Mouse (Mus musculus): ENCODE data around the gene Nanos2. TPM values are rescaled to one million over a fixed set of nuclear protein-coding genes. Genes with fewer than 3 reads are reported as not detected.

Nanos2 gene
- total RNA-seq (2021): not detected in 2 replicates
- long read RNA-seq, experiment 1: 0 reads
- long read RNA-seq, experiment 2: 0 reads

GRCm38 (mm10) chr7:18987100-18987499, at the start of gene Nanos2:
Gene Nanos2 (plus strand): TSS chr7:18987400.
- no peak for DNase-seq

DNA sequence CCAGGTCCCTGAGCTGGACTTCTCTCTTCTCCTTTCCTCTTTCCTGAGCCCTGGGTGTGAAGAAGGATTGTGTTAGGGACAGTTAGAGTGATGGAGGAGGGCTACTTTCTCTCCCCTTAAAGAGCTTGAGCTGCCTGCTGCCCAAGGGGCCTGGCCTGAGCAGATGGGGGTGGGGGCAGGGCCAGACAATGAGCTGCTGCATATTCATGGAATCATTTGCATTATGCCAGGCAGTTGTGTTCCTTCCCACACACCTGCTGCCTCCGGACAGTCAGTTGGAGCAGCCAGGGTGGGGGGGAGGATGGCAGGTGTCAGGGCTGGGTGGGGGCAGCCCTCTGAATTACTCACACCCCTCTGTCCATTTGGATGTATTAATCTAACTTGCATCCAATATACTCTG, 44.8 kb upstream of the Nanos2 start:
- DNase-seq: no peak

GRCm38 (mm10) chr7:18942815-18943214, 44.4 kb upstream of the Nanos2 start:
- DNase-seq: no peak

- peak; percentile 43 for DNase-seq
Observed at GRCm38 (mm10) chr7:18948151-18948550, 39.0 kb upstream of the Nanos2 start.

DNA sequence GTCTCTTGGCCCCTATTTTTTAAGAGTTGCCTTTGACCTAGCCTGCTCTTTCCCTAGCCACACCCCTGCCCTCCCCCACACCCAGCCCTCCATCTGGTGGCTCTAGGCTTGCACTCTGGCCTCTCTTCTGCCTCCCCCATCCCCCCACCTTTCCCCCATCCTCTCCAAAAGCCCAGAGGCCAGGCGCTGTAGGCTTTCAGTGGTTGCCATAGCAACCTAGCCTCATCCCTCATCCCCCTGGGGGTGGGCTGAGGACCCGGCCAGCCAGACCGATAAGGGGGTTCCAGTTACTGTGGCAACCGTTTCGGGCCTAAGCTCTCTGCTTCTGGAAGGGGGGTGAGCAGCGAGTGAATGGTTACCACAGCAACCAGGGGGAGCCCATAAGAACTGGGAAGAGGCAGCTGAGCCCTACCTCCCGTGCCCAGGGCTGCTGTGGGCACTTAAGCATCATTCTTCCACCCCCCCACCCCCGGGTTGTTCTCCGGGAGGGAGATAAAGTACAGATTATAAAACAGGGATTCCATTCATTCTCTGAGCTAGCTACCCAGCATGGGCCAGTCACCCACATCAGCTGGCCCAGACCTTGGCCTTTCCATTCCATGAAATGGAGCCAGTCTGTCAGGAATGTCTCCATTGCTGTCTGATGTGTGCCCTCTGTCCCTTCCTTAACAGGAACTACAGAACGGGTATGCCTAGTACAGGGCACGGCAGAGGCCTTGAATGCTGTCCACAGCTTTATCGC, 37.2 kb upstream of the Nanos2 start:
- DNase-seq: no peak

GRCm38 (mm10) chr7:18950523-18951315, 36.5 kb upstream of the Nanos2 start:
- no peak for DNase-seq

DNA sequence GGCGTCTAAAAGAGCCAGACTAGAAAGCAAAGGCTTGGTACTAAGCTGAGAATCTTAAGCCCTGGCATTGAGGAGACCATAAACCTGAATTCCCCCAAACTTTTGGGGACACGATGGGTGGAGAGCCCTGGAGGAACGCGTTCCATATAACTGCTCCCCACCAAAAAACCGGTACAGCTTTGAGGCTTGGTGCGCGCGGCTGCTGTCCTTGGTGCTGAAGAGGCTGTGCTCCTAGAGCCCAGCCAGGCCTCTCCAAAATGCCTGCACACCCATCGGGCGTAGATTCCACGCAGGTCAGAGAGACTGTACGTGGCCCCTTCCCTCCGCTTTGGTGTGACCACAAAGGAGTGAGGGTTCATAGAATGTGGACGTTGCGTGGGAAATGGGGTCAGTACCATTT, 35.8 kb upstream of the Nanos2 start:
- peak; percentile 78 for DNase-seq

DNA sequence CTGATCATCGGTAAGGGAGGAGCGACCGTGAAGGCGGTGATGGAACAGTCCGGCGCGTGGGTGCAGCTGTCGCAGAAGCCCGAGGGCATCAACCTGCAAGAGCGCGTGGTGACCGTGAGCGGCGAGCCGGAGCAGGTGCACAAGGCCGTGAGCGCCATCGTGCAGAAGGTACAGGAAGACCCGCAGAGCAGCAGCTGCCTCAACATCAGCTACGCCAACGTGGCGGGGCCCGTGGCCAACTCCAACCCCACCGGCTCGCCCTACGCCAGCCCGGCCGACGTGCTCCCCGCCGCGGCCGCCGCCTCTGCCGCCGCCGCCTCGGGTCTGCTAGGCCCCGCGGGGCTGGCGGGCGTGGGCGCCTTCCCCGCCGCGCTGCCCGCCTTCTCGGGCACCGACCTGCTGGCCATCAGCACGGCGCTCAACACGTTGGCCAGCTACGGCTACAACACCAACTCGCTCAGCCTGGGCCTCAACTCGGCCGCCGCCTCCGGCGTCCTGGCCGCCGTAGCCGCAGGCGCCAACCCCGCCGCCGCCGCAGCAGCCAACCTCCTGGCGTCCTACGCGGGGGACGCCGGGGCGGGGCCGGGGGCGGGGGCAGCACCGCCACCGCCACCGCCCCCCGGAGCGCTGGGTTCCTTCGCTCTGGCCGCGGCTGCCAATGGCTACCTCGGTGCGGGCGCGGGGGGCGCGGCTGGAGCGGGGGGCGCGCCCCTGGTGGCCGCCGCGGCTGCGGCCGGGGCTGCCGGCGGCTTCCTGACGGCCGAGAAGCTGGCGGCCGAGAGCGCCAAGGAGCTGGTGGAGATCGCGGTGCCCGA, 29.4 kb upstream of the Nanos2 start:
- peak; percentile 84 for DNase-seq

GRCm38 (mm10) chr7:18958384-18958766, 28.8 kb upstream of the Nanos2 start:
- DNase-seq: no peak

GRCm38 (mm10) chr7:18959446-18959845, 27.8 kb upstream of the Nanos2 start:
- DNase-seq: peak; percentile 54

DNA sequence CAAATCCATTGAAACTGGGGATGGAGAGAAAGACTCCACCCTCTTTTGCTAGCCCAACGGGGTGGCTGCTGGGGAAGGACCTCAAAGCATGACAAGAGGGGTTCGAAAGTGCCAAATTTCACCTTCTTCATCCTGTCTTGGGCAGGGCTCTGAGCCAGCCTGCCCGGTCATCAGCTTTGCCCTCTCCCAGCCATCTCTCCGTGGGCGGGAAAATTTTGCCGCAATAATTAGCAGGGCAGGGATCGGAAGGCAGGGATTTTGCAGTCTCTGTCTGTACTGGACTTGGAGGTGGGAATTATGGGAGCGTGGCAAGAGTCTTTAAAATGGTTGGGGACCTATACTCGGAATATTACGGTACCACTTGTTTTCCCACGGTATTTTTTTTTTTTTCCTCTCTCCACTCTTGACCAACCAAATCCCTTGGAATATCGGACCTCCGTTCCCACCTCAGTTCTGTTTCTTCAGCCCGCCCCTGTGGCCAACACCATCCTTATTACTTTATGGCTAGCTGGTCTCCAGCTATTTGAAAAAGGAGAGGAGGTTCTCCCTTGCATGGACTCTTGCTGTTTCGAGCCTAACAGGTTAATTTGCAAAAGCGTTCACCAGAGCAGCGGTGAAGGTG, 24.9 kb upstream of the Nanos2 start:
- no peak for DNase-seq

DNA sequence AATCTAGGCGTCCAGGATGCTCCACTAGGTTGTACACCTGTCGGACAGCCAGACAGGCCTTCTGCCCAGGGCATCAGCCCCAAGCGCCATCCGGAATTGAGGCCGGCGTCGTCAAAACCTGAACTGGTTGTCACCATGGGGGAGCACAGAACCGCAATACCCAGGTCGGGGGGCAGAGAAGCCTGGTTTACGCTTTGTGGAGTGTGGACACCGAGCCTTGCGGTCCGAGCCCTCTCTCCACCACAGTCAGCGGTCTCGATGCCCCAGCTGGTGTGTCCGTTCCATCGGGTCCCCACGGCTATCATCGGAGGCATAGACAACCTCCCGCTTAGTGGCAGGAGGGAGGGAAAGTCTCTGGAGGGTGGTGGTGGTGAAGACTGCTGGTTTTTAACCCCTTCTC, 24.4 kb upstream of the Nanos2 start:
- DNase-seq: no peak

GRCm38 (mm10) chr7:18963294-18963843, 23.8 kb upstream of the Nanos2 start:
- DNase-seq: no peak

DNA sequence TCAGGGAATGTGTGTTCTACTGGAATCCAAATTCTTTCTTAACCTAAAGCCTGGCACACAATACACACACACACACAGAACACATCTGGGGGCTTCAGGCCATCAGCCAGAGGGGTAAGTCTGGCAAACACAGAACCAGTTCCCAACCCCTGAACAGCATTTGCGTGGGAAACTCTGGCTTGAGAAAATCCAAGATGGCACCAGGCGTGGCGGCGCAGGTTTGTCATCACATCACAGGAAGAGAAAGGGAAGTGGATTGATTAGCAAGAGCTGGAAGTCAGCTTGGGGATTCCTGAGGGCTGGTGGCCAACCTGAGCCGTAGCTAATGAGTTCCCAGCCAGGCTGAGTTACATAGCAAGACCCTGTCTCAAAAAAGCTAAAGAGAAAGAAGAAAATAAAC, 21.9 kb upstream of the Nanos2 start:
- DNase-seq: no peak

GRCm38 (mm10) chr7:18967603-18968002, 19.6 kb upstream of the Nanos2 start:
- DNase-seq: peak; percentile 23

GRCm38 (mm10) chr7:18970956-18971355, 16.2 kb upstream of the Nanos2 start:
- no peak for DNase-seq

GRCm38 (mm10) chr7:18978381-18978780, 8.8 kb upstream of the Nanos2 start:
- no peak for DNase-seq

GRCm38 (mm10) chr7:18986503-18986902, 697 bp upstream of the Nanos2 start:
- peak; percentile 46 for DNase-seq

- no peak for DNase-seq
Observed at GRCm38 (mm10) chr7:18987747-18988146, 547 bp downstream of the Nanos2 start.

- DNase-seq: no peak
Observed at GRCm38 (mm10) chr7:18988780-18989179, 1.6 kb downstream of the Nanos2 start.

GRCm38 (mm10) chr7:18989995-18990394, 2.8 kb downstream of the Nanos2 start:
- DNase-seq: no peak
